Mouse (Mus musculus) testis, adult 2 months (tissue): Measurements from ENCODE around the gene Ugt1a1.

Experiments used
- CTCF ChIP-seq: fragments of 200-500 bp; IDR thresholded peaks from 2 replicates; pipeline ENCODE4 v1.5.1; 2012; ENCODE audit warnings: low read depth, mild to moderate bottlenecking, inconsistent platforms, low read length, moderate library complexity; ENCODE audit not compliant: control insufficient read depth, insufficient read depth, insufficient replicate concordance
- POLR2A ChIP-seq: fragments of 200-500 bp; IDR thresholded peaks from 2 replicates; pipeline ENCODE4 v1.6.1; 2012; ENCODE audit warnings: low read depth, mild to moderate bottlenecking, inconsistent platforms, low read length, moderate library complexity; ENCODE audit not compliant: control insufficient read depth

DNA sequence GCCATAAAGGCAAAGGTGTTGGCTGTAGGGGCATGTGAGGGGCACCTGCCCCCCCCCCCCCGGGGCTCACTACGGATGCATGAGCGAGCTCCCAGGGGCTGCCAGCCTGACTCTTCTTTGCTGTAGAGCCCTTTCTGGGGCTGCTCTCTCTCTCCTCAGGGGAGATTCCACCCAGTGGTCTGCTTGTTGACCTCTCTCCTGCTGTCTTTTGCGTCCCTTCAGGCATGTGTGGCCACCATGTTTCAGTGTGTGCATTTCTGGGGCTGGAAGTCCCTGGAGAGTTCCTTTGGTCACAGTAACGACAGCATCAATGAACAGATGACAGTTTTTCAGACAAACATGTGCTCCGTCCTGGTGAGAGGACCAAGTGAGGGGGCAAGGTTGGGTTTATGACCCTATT lies 46.6 kb downstream of the Ugt1a1 start:
- TF ChIP-seq POLR2A (no peak), CTCF (no peak)
